Mouse (Mus musculus) cerebellum, adult 11 months (tissue): ENCODE data around the gene Lrrc32.

Experiments used
- DNase-seq: peaks from one replicate; pipeline ENCODE4 v3.0.0; 2022

Gene Lrrc32

DNA sequence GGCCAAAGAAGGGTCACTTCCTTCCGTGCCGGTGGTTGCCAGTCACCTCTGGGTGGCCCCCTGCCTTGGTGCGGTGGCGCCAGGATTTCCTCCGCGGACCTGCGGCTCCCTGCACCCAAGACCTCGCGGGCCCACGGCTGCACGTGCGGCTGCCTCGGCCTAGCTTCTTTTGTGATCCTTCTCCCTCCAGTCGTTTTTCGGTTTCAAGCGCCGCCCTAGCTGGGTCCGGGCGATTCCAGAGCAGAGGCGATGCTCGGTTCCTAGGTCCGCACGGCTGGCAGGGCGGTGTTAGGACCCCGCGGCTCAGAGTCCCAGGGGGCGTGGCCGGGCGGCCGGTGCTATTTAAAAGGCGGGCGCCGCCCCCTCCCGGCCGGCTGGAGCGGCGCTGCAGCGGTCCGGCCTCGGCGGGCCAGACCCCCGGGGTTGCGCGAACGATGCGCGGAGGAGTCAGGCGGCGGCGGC, 571 bp downstream of the Lrrc32 start:
- peak; percentile 49 for DNase-seq

DNA sequence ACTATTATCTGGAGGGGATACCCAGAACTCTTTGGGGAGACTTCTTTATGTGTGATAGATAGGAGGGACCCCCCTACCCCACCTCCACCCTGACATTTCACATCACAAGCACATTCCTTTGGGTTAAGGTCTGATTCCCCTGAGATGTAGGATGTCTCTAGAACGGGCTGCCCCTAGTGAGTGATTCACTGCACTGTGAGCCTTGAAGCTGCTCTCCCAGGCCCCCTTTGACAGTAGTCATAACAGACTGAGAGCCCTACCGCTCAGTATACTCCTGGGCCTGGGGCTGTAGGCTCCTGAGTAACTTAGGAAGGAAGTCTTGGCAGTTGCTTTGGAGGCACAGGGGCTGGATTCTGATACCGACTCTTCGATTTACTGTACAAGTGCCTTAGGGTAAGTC, 1.2 kb downstream of the Lrrc32 start:
- no peak for DNase-seq

DNA sequence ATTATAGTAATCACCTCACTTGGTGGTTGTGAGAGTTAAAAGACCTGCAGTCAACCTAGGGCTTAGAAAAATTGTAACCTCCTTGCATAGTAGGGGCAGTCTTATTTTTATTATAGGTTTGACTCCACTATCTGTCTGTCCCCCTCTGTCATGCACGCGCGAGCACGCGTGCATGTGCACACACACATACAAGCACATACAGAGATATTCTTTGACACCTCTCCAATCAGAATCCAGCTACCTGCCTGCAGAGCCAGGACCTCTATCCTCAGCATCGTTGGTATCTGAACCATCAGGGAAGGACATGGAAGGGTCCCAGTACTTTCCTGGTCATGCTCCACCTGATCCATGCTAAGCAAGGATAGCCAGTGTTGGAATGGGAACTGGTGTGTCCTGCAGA, 1.8 kb downstream of the Lrrc32 start:
- no peak for DNase-seq

DNA sequence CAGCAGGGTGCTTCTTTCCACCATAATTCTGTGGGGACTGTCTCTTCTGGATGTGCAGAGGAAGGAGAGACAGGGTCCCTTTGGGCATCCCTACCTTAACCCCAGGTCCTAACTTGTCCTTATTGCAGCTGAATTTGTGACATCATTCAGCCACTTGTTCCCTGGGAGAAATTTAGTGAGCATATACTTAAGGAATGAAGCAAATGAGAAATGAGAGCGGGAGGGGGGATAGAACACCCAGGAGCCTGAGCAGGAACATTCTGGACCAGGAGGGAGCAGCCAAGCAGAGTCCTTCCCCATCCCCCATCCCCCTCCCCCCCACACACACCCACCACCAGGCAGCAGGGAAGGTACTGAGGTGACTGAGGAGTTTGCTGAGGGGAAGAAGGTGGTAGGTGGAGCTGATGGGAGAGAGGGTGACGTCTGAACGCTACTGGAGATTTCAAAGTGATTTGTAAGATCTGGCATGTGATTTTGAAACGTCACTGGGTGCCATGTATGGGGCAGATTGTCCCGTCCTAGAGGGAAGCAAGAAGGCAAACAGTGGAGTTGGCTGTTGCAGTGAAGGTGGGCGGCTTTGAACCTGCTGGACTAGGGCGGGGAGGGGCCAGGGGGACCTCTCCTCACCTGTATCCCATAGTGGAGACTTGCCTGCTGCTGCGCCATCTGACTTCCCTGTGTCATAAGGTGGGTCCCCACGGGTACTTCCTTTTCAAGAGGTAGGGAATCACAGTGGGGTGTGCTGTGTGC, 2.5 kb downstream of the Lrrc32 start:
- no peak for DNase-seq

DNA sequence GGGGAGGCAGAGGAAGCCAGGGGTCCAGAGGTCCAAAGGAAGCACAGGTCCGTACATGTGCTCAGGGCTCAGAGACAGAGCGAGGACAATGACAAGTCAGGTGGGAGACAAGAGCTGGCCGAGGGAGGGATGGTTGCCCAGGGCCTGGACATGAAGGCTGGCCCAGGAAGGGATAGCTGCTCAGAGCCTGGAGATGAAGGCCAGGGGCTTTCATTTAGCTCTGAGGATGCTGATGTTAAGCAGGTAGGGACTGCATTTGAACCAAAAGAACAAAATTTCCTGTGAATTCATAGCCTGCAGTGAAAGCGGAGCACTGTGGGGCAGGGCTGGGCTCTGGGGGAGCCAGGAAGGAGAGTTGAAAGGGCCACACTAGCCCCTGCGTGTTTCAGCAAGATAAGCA, 3.2 kb downstream of the Lrrc32 start:
- no peak for DNase-seq

DNA sequence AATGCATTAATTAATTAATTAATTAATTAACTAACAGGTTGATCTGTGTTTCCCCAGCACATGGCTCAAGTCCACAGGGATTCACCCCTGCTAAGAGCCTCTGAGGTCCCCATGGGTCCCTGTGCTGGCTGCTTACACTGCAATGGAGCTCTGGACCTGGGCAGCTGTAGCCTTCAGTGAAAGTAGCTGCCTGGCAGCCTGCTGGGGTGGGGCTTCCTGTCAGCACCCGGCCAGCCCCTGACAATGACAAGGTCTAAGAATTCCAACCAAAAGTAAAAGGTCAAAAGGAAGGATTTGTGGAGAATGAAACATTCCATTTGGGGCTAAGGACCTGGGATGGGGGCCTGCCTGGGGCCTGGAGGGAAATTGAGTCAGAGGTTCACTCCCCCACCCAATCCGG, 4.2 kb downstream of the Lrrc32 start:
- no peak for DNase-seq

DNA sequence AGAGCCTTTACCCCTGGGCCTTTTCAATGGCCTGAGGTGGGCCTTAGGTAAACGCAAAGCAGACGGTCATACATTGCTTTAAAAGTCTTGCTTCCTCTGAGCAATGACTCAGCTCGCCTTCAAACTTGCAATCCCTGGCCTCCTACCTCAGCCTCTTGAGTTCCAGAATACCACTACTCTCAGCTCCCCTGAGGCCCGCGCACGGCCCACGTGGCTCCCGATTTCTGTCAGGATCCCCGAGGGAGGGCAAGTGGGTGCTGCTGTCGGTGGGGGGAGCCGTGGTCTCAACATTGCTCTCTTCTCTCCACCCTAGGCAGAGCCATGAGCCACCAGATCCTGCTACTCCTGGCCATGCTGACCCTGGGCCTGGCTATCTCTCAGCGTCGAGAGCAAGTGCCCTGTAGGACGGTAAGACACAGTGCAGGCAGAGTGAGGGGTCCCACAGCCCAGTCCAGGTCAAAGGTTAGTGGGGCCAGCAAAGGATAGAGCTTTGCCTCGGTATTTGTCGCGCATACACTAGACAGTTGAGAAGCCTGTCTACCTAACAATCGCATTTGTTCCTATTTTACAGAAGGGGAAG, 4.9 kb downstream of the Lrrc32 start:
- DNase-seq, result no peak

DNA sequence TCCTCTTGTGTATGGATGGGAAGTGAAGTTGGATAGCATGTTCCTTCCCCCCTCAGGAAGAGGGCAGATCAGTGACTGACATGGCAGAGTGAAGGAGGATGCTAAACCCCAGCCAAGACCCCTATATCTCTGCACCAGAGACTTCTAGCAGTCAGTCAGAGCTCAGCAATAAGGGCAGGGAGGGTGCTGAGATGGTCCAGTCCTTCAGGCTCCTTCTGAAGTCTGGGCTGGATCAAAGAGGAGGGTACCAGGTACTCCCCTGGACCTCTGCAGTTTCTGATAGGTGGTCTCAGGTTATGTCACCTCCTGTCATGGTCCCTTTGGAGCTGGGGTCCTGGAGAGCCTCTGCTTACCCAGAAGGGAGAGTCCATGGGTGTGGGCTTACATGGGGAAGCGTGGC, 6.5 kb downstream of the Lrrc32 start:
- DNase-seq, result no peak

DNA sequence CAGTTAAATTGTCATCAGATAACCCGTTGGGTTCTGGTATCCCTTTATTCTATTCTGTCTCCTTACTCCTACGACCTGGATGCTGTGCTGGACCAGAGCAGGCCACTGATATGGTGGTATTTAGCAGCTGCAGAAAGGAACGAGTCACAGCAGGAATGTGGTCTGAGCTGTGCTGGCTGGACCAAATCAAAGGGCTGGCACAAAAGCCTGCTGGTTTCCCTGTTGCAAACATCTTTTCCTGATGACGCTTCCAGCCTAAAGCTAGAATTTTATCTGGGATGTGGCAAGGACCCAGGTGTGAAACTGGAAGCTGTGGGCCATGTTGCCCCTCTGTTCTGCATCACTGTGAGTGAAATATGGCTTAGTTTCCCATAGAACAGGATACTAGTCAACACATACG, 8.4 kb downstream of the Lrrc32 start:
- no peak for DNase-seq

DNA sequence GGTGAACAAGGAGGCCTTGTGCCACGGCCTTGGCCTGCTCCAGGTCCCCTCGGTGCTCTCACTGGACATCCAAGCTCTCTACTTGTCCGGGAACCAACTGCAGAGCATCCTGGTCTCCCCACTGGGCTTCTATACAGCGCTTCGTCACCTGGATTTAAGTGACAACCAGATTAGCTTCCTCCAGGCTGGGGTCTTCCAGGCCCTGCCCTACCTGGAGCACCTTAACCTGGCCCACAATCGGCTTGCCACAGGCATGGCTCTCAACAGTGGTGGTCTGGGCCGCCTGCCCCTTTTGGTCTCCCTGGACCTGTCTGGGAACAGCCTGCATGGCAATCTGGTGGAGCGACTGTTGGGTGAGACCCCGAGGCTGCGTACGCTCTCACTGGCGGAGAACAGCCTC, 9.0 kb downstream of the Lrrc32 start:
- DNase-seq, result no peak

DNA sequence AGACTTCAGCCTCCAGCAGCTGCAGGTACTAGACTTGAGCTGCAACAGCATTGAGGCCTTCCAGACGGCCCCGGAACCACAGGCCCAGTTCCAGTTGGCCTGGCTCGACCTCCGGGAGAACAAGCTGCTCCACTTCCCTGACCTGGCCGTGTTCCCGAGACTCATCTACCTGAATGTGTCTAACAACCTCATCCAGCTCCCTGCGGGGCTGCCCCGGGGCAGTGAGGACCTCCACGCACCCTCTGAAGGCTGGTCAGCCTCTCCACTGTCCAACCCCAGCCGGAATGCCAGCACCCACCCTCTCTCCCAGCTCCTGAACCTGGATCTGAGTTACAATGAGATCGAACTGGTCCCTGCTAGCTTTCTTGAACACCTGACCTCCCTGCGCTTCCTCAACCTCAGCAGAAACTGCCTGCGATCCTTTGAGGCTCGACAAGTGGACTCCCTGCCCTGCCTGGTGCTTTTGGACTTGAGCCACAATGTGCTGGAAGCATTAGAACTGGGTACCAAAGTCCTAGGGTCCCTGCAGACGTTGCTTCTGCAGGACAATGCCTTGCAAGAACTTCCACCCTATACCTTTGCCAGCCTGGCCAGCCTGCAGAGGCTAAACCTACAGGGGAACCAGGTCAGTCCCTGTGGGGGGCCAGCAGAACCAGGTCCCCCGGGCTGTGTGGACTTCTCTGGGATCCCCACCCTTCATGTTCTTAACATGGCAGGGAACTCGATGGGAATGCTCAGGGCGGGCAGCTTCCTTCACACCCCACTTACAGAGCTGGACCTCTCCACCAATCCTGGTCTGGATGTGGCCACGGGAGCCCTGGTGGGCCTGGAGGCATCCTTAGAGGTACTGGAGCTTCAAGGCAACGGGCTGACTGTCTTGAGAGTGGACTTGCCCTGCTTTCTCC, 9.8 kb downstream of the Lrrc32 start:
- peak; percentile 63 for DNase-seq

DNA sequence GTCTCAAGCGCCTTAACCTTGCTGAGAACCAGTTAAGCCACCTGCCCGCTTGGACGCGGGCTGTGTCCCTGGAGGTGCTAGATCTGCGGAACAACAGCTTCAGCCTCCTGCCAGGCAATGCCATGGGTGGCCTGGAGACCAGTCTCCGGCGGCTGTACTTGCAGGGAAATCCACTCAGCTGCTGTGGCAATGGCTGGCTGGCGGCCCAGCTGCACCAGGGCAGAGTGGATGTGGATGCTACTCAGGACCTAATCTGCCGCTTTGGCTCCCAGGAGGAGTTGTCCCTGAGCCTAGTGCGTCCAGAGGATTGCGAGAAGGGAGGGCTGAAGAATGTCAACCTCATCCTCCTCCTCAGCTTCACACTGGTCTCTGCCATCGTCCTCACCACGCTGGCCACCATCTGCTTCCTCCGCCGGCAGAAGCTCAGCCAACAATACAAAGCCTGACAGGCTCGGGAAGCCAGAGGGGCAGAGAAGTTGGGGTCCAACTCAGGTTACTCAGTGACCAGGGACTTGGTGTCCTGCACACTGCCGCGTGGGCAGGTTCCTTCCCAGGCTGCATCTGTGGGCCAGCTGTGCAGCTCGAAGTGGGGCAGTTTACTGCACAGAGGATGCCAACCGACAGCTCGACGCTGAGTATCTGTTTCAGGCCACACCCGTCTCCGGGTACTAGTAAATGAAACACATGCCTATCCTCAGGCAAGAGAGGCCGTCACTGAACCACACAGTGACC, 10.6 kb downstream of the Lrrc32 start:
- DNase-seq, result peak; percentile 43

DNA sequence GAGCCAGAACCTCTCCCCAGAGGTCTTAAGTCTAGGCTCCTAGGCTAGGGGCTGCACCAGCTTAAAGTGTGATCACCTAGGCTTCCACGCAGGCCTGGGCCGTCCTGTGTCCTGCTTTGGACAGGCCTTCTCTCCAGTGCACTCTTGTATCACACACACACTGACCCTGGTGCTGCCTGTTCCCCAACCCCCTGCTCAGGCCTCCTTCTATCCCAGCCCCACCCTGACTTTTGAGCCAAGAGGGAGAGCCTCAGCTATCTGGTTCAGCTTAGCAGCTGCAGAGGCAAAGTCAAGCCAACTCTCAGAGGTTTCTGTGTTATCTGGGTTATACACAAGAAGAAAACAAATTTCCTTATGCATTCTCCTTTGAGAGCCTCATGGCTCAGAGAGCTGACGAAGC, 11.4 kb downstream of the Lrrc32 start:
- no peak for DNase-seq

DNA sequence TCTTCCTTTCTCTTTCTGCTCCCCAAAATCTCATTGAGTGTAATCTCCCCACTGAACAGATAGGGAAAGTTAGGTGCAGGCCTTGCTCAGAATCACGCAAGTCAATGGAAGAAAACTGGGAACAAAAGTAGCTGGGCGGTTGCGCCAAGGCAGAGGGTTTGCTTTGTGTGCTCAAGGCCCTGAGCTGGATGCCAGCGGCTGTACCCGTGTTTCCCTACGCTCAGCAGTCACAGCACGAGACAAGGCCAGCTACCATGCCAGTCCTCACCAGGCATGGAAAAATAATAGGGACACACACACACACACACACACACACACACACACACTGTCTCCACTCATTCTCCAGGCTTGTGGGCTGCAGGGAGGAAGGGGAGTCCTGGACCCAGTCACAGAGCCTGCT, 12.0 kb downstream of the Lrrc32 start:
- DNase-seq, result no peak

DNA sequence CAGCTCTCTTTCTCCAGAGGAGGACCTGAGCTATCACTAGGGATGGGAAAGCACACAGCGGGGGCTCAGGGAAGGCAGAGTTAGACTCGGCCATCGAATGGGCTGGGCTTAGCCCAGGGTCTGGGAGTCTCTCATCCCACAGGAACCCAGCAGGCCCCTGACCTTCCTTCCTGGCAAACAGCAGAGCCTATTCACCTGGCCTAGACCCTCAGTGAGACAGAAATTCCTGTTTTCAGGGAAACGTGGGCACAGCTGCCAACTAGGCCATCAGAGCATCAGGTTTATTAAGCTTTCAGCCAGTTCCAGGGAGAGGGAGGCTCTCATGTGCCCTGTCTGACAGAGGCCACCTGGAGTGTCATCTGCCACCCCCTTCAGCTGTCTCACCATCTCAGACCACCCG, 13.8 kb downstream of the Lrrc32 start:
- no peak for DNase-seq

DNA sequence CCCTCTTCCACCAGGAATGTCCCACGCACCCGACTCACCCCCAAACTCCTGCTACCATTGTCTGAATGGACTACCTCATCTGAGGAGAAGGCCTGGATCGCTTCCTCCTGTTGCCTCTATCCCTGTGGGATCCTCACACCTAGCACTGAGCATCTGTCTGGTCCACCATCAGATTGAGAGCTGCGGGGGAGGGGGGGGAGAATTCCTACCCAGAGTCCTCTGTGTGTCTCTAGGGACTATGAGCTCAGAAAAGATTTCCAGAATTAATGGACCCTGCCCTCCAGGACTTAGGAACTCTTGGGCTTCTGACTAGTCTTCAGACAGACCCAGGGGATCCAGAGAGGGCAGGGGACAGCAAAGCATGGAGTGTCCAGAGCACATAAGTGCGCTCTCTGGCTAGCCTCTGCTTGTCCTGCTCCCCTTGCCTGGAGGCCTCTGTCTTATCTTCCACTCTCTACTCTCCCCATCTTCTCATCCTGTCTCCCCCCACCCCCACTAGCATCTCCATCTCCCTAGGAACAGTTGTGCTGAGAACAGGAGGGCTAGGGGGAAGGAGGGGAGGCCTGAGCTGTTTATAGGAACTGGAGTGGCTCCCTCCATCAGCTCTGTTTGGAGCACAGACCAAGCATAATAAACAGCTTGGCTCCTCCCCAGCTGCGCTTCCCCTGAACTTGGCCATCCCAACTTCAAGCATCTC, 15.0 kb downstream of the Lrrc32 start:
- no peak for DNase-seq

DNA sequence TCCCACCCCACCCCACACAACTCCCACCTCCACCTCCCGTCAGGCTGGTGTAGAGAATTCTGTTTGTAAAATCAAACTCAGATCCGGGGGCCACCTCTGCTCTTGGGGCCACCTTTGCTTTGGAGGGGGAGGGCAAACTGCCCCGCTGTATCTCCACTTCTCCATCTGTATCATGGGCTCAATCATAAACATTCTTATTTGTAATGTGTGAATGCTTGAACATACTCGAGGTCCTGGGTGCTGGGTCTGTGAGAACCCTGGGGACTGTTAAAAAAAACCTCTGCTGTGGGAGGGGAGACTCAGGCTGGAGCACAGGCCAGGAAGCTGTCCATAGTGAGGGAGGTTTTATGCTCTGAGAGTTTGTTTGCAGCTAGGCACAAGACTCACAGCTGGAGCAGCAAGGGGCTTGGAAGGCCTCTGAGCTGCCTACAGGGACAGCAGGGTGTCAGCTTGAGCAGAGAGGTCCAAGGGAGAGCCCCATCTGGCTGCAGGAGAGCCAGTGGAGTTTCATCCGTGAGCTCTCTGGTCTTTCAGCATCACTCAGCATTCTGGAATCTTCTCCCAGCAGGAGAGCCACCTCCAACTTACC, 15.7 kb downstream of the Lrrc32 start:
- DNase-seq, result no peak

DNA sequence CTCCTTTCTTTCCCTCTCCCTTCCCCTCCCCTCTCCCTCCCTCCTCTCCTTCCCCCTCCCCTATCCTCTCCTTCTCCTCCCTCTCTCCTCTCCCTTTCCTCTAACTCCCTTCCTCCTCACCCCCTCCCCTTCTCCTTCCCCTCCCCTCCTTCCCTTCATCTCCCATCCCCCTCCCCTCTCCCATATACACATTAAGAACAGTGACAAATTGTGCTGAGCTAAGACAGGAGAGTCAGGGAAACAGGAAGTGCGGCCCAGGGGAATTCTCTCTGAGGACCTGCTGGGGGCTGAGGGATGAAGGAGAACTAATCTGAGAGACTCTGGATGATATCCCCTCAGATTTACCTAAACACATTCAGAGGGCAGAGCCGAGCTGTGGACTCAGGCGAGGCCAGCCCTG, 16.6 kb downstream of the Lrrc32 start:
- no peak for DNase-seq

DNA sequence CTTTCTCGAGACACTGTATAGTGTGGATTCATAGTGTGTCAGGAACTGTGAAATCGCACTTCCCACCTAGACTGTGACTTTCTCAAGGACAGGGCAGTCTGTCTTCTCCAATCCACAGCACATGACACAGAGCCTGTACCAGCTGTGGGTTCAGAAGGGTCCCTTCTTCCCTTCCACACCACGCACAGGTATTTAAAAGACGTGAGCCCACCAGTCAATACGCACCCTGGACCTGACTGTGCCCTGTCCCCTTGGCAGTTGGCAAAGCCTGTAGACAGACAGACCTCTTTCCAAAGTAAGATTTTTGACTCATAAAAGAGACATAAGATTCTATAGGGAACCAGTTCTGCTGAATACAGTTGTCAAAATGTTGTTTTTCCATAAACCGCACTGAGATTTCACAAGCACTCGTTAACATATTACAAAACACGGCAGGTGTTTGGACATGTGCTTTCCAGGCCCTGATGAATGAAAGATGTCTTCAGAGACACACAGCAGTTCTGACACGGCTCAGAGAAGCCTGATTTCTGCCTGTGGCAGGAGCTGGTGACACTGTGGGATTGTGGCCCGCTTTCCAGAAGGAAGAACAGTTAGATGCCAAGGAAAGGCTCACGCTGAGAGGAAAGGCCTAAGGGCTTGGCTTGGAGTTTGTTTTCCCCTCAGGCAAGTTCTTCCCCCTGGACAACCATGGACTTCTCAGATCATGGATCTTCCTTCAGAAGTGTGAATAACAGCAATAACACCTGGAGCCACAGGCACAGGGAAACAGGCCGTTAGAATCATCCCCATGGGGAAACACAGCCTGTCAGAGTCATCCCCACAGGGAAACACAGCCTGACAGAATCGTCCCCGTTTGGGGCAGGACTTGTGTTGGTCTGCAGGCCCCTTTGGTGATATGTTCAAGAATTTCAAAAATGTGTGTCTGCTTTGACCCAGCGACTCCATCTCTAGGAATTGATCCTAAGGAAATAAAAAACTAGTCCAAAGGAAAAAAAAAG, 22.2 kb downstream of the Lrrc32 start:
- DNase-seq, result no peak

DNA sequence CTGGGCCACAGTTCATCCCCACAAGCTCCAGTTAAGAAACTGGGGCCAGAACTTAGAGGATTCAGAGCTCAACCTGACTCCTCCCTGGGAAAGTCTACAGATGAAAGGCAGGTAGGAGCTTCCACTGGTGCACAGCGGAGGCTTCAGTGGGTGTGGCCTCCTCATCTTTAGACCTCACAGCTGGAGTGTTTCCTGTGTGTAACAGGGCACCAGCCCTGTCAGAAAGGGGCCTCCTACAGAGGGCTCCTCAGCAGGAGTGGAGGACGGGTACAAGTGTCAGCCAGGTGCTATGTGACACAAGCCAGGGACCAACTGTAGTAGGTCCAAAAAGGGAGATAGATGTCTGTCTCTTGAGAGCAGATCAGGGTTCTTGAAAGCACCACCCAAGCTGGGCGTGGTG, 24.2 kb downstream of the Lrrc32 start:
- no peak for DNase-seq

DNA sequence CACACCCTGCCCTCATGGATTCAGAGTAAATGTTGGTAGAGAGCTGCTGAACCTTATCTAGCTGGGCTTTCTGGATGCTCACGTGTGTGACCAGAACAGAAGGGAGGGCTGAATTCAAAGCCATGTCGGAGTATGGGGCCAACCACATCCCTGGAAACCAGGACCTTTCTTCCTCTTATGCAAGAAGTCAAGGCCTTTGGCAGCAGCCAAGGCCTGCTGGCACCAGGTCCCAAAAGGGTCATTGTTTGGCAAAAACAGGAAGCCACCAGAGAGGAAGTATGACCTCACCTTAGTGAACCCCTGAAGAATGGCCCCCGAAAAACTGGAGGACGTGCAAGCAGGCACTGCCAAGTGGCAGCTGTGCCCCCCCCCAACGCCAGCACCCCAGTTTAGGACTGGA, 33.5 kb downstream of the Lrrc32 start:
- DNase-seq, result no peak
